Comparison of ENCODE assay signal across 9 mouse cellular contexts in the genomic region with DNA sequence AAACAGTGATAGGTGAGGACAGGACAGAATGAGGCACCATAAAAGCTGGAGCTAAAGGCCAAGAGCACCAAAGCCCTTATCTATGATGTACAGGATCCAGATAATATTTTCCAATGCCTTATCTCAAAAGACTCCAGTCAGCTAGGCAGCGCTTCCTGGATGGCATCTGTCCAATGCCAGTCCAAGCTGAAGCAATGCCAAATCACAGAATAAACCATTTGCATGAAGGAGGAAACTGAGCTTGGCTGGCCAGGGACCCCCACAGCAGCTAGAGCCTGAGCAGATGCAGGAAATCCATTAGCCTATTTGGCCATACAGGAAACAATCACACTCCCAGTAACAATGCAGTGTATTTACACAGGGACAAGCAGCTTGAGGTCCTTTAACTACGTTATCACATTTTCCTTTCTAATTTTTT. TPM values are rescaled to one million over a fixed set of nuclear protein-coding genes. Genes with fewer than 3 reads are reported as not detected.
A peak's percentile ranks its signal among the peaks of the same experiment; 100 is the strongest.
DNase-seq lines count a peak whose midpoint lies in the region; ATAC-seq and TF ChIP-seq lines count a peak whose summit lies in the region.
"Had no signal": no experiment of that assay in that cellular context is flagged by ENCODE, and none has a peak within 500 bp of the region (broad histone marks: within the 10 kb centered on the region; RNA-seq: fewer than 3 reads in every experiment).

No protein-coding gene starts in this region.

- no peak overlapping the region for H3K9ac ChIP-seq in intestine, embryonic 14.5 days (ENCODE audit: low read length)
- no peak overlapping the region for H3K9ac ChIP-seq in intestine, postnatal 0 days (ENCODE audit: low read depth, low read length)
- no peak overlapping the region for H3K9ac ChIP-seq in heart, embryonic 15.5 days
- H3K9ac ChIP-seq in liver, embryonic 13.5 days = no peak overlapping the region
- H3K9ac ChIP-seq: embryonic facial prominence, embryonic 15.5 days had no signal

- no peaks in the 10 kb centered on the region for H3K27me3 ChIP-seq in intestine, embryonic 14.5 days (replicated peaks; ENCODE audit: control insufficient read depth, insufficient read depth, low read length)
- no peaks in the 10 kb centered on the region for H3K27me3 ChIP-seq in intestine, postnatal 0 days (replicated peaks; ENCODE audit: control insufficient read depth, insufficient read depth, low read length)
- no peaks in the 10 kb centered on the region for H3K27me3 ChIP-seq in heart, embryonic 15.5 days
- peaks cover 12% of the 10 kb centered on the region; the same call in 1 of the 2 replicates for H3K27me3 ChIP-seq in liver, embryonic 13.5 days
- H3K27me3 ChIP-seq: embryonic facial prominence, embryonic 15.5 days had no signal

- WGBS in intestine, embryonic 14.5 days = 42% methylated on average over 2 of the region's 2 CpGs
- WGBS in intestine, postnatal 0 days = 10% methylated on average over 2 of the region's 2 CpGs
- WGBS in heart, embryonic 15.5 days = 34% methylated on average over 2 of the region's 2 CpGs
- WGBS in liver, embryonic 13.5 days (ENCODE audit: insufficient replicate concordance) = 16% methylated on average over 2 of the region's 2 CpGs

- no peak for DNase-seq in intestine, embryonic 14.5 days (ENCODE audit: low spot score)
- DNase-seq in adrenal gland, adult 2 months = peak; percentile 76
- no peak for DNase-seq in liver, embryonic 13.5 days
- DNase-seq in frontal cortex, postnatal 36 days (ENCODE audit: low spot score in 2 of 2) = no peak
- DNase-seq in left cerebral cortex, adult 8-10 months (ENCODE audit: low spot score in 2 of 2) = no peak
- DNase-seq in frontal cortex, postnatal 10 days (ENCODE audit: low spot score in 2 of 2) = no peak

- peaks cover 19% of the 10 kb centered on the region for H3K4me1 ChIP-seq in intestine, embryonic 14.5 days (replicated peaks; ENCODE audit: control insufficient read depth, insufficient read depth, low read length)
- H3K4me1 ChIP-seq in intestine, postnatal 0 days (replicated peaks; ENCODE audit: control insufficient read depth, insufficient read depth, low read length) = 0 out of 2 replicates have a peak, but pooled peaks cover 4% of the 10 kb centered on the region
- H3K4me1 ChIP-seq in heart, embryonic 15.5 days (replicated peaks) = peaks cover 24% of the 10 kb centered on the region
- peaks cover 11% of the 10 kb centered on the region for H3K4me1 ChIP-seq in liver, embryonic 13.5 days (replicated peaks)
- H3K4me1 ChIP-seq: embryonic facial prominence, embryonic 15.5 days had no signal

- no peak overlapping the region for H3K4me2 ChIP-seq in intestine, embryonic 14.5 days (ENCODE audit: low read length)
- H3K4me2 ChIP-seq in intestine, postnatal 0 days (replicated peaks; ENCODE audit: low read depth) = no peak overlapping the region
- no peak overlapping the region for H3K4me2 ChIP-seq in heart, embryonic 15.5 days
- H3K4me2 ChIP-seq in liver, embryonic 13.5 days = no peak overlapping the region
- H3K4me2 ChIP-seq: embryonic facial prominence, embryonic 15.5 days had no signal

- no peak overlapping the region for H3K4me3 ChIP-seq in intestine, embryonic 14.5 days (ENCODE audit: low read depth, low read length)
- H3K4me3 ChIP-seq in intestine, postnatal 0 days (ENCODE audit: low read depth, low read length) = no peak overlapping the region
- no peak overlapping the region for H3K4me3 ChIP-seq in heart, embryonic 15.5 days
- no peak overlapping the region for H3K4me3 ChIP-seq in liver, embryonic 13.5 days (replicated peaks)
- H3K4me3 ChIP-seq: embryonic facial prominence, embryonic 15.5 days had no signal

- TF ChIP-seq CTCF in intestine, postnatal 0 days (IDR thresholded peaks at IDR 0.05; ENCODE audit: low read depth) = no peak

- H3K9me3 ChIP-seq in intestine, embryonic 14.5 days (ENCODE audit: control insufficient read depth, low read length) = no peaks in the 10 kb centered on the region
- no peaks in the 10 kb centered on the region for H3K9me3 ChIP-seq in intestine, postnatal 0 days (ENCODE audit: control insufficient read depth)
- peaks cover 4% of the 10 kb centered on the region; the same call in 1 of the 2 replicates for H3K9me3 ChIP-seq in heart, embryonic 15.5 days (replicated peaks)
- H3K9me3 ChIP-seq in liver, embryonic 13.5 days (replicated peaks) = no peaks in the 10 kb centered on the region
- H3K9me3 ChIP-seq: embryonic facial prominence, embryonic 15.5 days had no signal

- no peak for ATAC-seq in intestine, embryonic 14.5 days (replicated peaks; ENCODE audit: low FRiP score, low TSS enrichment, low read depth)
- no peak for ATAC-seq in intestine, postnatal 0 days
- peak; percentile 84 for ATAC-seq in heart, embryonic 15.5 days (replicated peaks; ENCODE audit: insufficient number of reproducible peaks, insufficient read depth, low FRiP score, low read depth)
- ATAC-seq in liver, embryonic 13.5 days (ENCODE audit: low read depth) = 0 out of 2 replicates have a peak, but pooled peaks have one; percentile 20

- no peaks in the 10 kb centered on the region for H3K36me3 ChIP-seq in intestine, embryonic 14.5 days (ENCODE audit: control insufficient read depth, insufficient read depth, low read length)
- no peaks in the 10 kb centered on the region for H3K36me3 ChIP-seq in intestine, postnatal 0 days (ENCODE audit: control insufficient read depth, insufficient read depth)
- no peaks in the 10 kb centered on the region for H3K36me3 ChIP-seq in heart, embryonic 15.5 days
- no peaks in the 10 kb centered on the region for H3K36me3 ChIP-seq in liver, embryonic 13.5 days
- H3K36me3 ChIP-seq: embryonic facial prominence, embryonic 15.5 days had no signal

- H3K27ac ChIP-seq in intestine, embryonic 14.5 days (ENCODE audit: low read depth) = peak overlapping the region; percentile 76
- H3K27ac ChIP-seq in intestine, postnatal 0 days (ENCODE audit: low read depth, low read length) = no peak overlapping the region; the same call in 1 of the 2 replicates
- H3K27ac ChIP-seq in heart, embryonic 15.5 days = peak overlapping the region; percentile 35
- peak overlapping the region; percentile 4; the same call in 1 of the 2 replicates for H3K27ac ChIP-seq in liver, embryonic 13.5 days
- H3K27ac ChIP-seq: embryonic facial prominence, embryonic 15.5 days had no signal

RNA-seq across cellular contexts. Expression of a gene that starts 16.2 kb away (rescaled TPM):
- 4.1 and 4.8 TPM in 2 replicates for polyA plus RNA-seq in intestine, embryonic 14.5 days (2014; fragmentation: Nextera tagmentation; extraction: Ambion mirVana)
- polyA plus RNA-seq in intestine, postnatal 0 days (2015; fragmentation: Nextera tagmentation; extraction: Ambion mirVana) = 8.8 and 9.1 TPM in 2 replicates
- total RNA-seq in adrenal gland, adult 2 months (2021) = 10 to 100 TPM in 1 of 2 experiments, 1 to 10 TPM in 1; 9.7 to 17.0 TPM
- polyA plus RNA-seq in adrenal gland, adult 2 months (2012; rRNA removed) = 0.48 and 0.51 TPM in 2 replicates
- 14.5 and 14.8 TPM in 2 replicates for polyA plus RNA-seq in heart, embryonic 15.5 days (2015; fragmentation: Nextera tagmentation; extraction: Ambion mirVana)
- 16.2 and 18.5 TPM in 2 replicates for polyA plus RNA-seq in liver, embryonic 13.5 days (2015; fragmentation: Nextera tagmentation; extraction: Ambion mirVana)
- 10 to 100 TPM; 19.2 to 21.3 (median 20.1) TPM for total RNA-seq in left cerebral cortex, adult 8-10 months (2022)

RNA-seq across cellular contexts. Expression of a gene that starts 27.1 kb away (rescaled TPM):
- 20.3 and 22.8 TPM in 2 replicates for polyA plus RNA-seq in intestine, embryonic 14.5 days (2014; fragmentation: Nextera tagmentation; extraction: Ambion mirVana)
- 9.6 TPM in 2 replicates for polyA plus RNA-seq in intestine, postnatal 0 days (2015; fragmentation: Nextera tagmentation; extraction: Ambion mirVana)
- 10 to 100 TPM; 39.5 to 45.9 TPM for total RNA-seq in adrenal gland, adult 2 months (2021)
- 88.7 and 94.1 TPM in 2 replicates for polyA plus RNA-seq in adrenal gland, adult 2 months (2012; rRNA removed)
- polyA plus RNA-seq in heart, embryonic 15.5 days (2015; fragmentation: Nextera tagmentation; extraction: Ambion mirVana) = 16.8 and 20.3 TPM in 2 replicates
- polyA plus RNA-seq in liver, embryonic 13.5 days (2015; fragmentation: Nextera tagmentation; extraction: Ambion mirVana) = 4.7 and 5.7 TPM in 2 replicates
- total RNA-seq in left cerebral cortex, adult 8-10 months (2022) = 100 to 1,000 TPM in 1 of 4 experiments, 10 to 100 TPM in 3; 87.3 to 111 (median 97.4) TPM

Comparison
In these comparisons a context has a peak if more than half of its experiments do, and no peak if none do; other contexts are left out.
1. ATAC-seq: peak in heart, embryonic 15.5 days (single experiment) and liver, embryonic 13.5 days (single experiment); none in intestine, embryonic 14.5 days (single experiment) and intestine, postnatal 0 days (single experiment).